Mouse (Mus musculus): ENCODE results near the gene Aqp3. TPM values are rescaled to one million over a fixed set of nuclear protein-coding genes. Genes with fewer than 3 reads are reported as not detected.

The Aqp3 gene
- polyA plus RNA-seq, 1 experiment from 2014 or later = 1.6 TPM

DNA sequence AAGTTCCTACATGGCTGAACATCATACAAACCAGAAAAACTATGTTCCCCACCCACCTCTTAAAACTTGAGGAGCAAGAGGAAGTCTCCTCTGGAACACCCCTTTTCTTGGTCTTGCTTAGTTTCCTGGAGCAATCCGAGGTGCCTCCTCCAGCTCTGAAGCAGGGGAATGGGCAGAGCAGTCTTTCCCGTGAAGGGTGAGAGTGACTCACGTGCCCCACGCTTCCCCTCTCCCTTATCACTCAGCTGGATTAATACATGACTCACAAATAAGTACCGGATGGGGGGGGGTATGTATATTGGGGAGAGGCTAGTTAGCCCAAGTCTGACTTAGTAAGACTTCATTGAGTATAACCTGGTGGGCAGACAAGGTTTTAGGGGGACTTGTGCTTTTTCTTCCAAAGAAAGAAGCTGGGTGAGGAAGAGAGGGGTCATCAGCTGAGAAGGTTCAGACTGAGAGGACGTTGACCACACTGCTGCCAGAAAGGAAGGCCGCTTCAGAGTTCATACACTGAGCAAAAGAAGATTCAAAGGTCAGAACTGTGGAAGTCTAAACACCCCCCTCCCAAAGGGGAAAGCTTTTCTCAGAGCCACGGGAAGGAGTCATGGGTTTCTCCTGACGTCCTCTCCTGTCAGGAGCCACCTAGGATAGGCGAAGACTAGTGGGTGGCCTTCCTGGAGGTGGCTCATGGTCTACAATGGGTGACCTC lies 10.9 kb upstream of the Aqp3 start:
- H3K27ac ChIP-seq (ENCODE audit: low read depth, low read length) = no peak overlapping the region
- no peaks in the 10 kb centered on the region for H3K9me3 ChIP-seq (ENCODE audit: control insufficient read depth, low read length)
- DNase-seq (ENCODE audit: low spot score, missing footprints) (peak; percentile 21), ATAC-seq (ENCODE audit: low FRiP score) (no peak)
- H3K36me3 ChIP-seq (ENCODE audit: control insufficient read depth, insufficient read depth, low read length) = no peaks in the 10 kb centered on the region
- no peaks in the 10 kb centered on the region for H3K27me3 ChIP-seq (ENCODE audit: control insufficient read depth, insufficient read depth, low read length)
- no peaks in the 10 kb centered on the region for H3K4me1 ChIP-seq (ENCODE audit: control insufficient read depth, insufficient read depth, low read length)
- H3K4me3 ChIP-seq (ENCODE audit: low read depth, low read length) = no peak overlapping the region
- no peak overlapping the region for H3K4me2 ChIP-seq
- H3K9ac ChIP-seq (ENCODE audit: low read length) = no peak overlapping the region
- WGBS = 85% methylated on average over 10 of the region's 10 CpGs

GRCm38 (mm10) chr4:41107440-41107839 lies 9.5 kb upstream of the Aqp3 start:
- 91% methylated on average over 4 of the region's 4 CpGs for WGBS

DNA sequence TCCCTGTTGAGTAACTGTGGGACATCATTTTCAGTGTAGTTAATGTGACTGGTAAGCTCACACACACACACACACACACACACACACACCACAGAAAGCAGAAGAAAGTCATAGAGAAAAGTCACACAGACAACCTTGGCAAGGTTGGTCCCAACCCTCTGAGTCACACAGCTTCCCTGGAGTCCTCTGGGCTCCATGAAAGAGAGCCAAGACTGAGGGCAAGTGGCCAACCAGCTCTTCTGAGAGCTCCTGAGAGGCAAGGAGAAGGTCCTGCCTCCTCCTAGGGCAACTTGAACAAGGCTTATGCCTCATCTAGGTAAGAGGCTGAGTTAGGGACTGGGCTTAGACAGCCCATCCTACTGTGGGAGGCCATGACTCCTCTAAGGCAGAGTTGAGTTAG lies 4.9 kb upstream of the Aqp3 start:
- DNase-seq (ENCODE audit: low spot score, missing footprints) = peak; percentile 49
- Histone ChIP-seq H3K4me3 (ENCODE audit: low read depth, low read length) (no peak overlapping the region), H3K36me3 (ENCODE audit: control insufficient read depth, insufficient read depth, low read length) (no peaks in the 10 kb centered on the region), H3K9me3 (ENCODE audit: control insufficient read depth, low read length) (no peaks in the 10 kb centered on the region), H3K9ac (ENCODE audit: low read length) (no peak overlapping the region), H3K27me3 (ENCODE audit: control insufficient read depth, insufficient read depth, low read length) (peaks cover 9% of the 10 kb centered on the region), H3K27ac (ENCODE audit: low read depth, low read length) (no peak overlapping the region), H3K4me1 (ENCODE audit: control insufficient read depth, insufficient read depth, low read length) (no peaks in the 10 kb centered on the region), H3K4me2 (no peak overlapping the region)
- ATAC-seq (ENCODE audit: low FRiP score) = no peak

More at GRCm38 (mm10) chr4:41107440-41107839, 9.5 kb upstream of the Aqp3 start:
- Histone ChIP-seq H3K9ac (ENCODE audit: low read length) (no peak overlapping the region), H3K27me3 (ENCODE audit: control insufficient read depth, insufficient read depth, low read length) (no peaks in the 10 kb centered on the region), H3K36me3 (ENCODE audit: control insufficient read depth, insufficient read depth, low read length) (no peaks in the 10 kb centered on the region), H3K4me3 (ENCODE audit: low read depth, low read length) (no peak overlapping the region), H3K27ac (ENCODE audit: low read depth, low read length) (no peak overlapping the region), H3K4me2 (no peak overlapping the region), H3K9me3 (ENCODE audit: control insufficient read depth, low read length) (no peaks in the 10 kb centered on the region), H3K4me1 (ENCODE audit: control insufficient read depth, insufficient read depth, low read length) (no peaks in the 10 kb centered on the region)
- no peak for DNase-seq (ENCODE audit: low spot score, missing footprints)
- ATAC-seq (ENCODE audit: low FRiP score) = no peak

GRCm38 (mm10) chr4:41100986-41101385 lies 3.0 kb upstream of the Aqp3 start:
- Histone ChIP-seq H3K4me1 (ENCODE audit: control insufficient read depth, insufficient read depth, low read length) (no peaks in the 10 kb centered on the region), H3K27ac (ENCODE audit: low read depth, low read length) (no peak overlapping the region), H3K9ac (ENCODE audit: low read length) (no peak overlapping the region), H3K4me3 (ENCODE audit: low read depth, low read length) (no peak overlapping the region), H3K9me3 (ENCODE audit: control insufficient read depth, low read length) (no peaks in the 10 kb centered on the region), H3K36me3 (ENCODE audit: control insufficient read depth, insufficient read depth, low read length) (no peaks in the 10 kb centered on the region), H3K27me3 (ENCODE audit: control insufficient read depth, insufficient read depth, low read length) (peaks cover 20% of the 10 kb centered on the region), H3K4me2 (no peak overlapping the region)
- 22% methylated on average over 1 of the region's 1 CpGs for WGBS
- DNase-seq (ENCODE audit: low spot score, missing footprints) = peak; percentile 28
- no peak for ATAC-seq (ENCODE audit: low FRiP score)

DNA sequence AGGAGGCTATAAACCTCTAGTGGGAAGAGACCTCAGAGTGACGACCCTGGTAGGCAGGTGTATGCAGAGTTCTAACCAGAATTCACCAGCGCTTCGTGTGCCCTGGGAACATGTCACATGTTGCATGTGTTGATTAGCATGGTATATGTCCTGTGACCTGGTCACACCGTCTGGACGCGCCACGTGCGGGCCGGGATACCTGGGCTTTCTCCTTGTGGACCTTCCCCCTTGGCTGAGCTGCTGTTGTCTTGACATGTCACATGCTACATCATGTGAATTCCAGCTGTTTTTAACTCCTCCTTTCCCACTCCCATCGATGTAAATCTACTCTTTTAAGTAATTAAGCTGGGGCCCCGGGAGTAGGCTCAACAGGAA lies 581 bp upstream of the Aqp3 start:
- H3K36me3 ChIP-seq (ENCODE audit: control insufficient read depth, insufficient read depth, low read length) = no peaks in the 10 kb centered on the region
- peak; percentile 84 for DNase-seq (ENCODE audit: low spot score, missing footprints)
- H3K9me3 ChIP-seq (ENCODE audit: control insufficient read depth, low read length) = no peaks in the 10 kb centered on the region
- peak overlapping the region; percentile 58; the same call in 1 of the 2 replicates for H3K9ac ChIP-seq (ENCODE audit: low read length)
- H3K27me3 ChIP-seq (ENCODE audit: control insufficient read depth, insufficient read depth, low read length) = peaks cover 20% of the 10 kb centered on the region
- WGBS = 21% methylated on average over 11 of the region's 11 CpGs
- H3K4me1 ChIP-seq (ENCODE audit: control insufficient read depth, insufficient read depth, low read length) = no peaks in the 10 kb centered on the region
- ATAC-seq (ENCODE audit: low FRiP score) = 0 out of 2 replicates have a peak, but pooled peaks have one; percentile 14
- peak overlapping the region; percentile 41 for H3K4me3 ChIP-seq (ENCODE audit: low read depth, low read length)
- peak overlapping the region; percentile 84 for H3K4me2 ChIP-seq
- no peak overlapping the region for H3K27ac ChIP-seq (ENCODE audit: low read depth, low read length)

- Histone ChIP-seq H3K9ac (ENCODE audit: low read length) (peak overlapping the region; percentile 58; the same call in 1 of the 2 replicates), H3K27me3 (ENCODE audit: control insufficient read depth, insufficient read depth, low read length) (peaks cover 20% of the 10 kb centered on the region), H3K36me3 (ENCODE audit: control insufficient read depth, insufficient read depth, low read length) (no peaks in the 10 kb centered on the region), H3K9me3 (ENCODE audit: control insufficient read depth, low read length) (no peaks in the 10 kb centered on the region), H3K4me1 (ENCODE audit: control insufficient read depth, insufficient read depth, low read length) (no peaks in the 10 kb centered on the region), H3K4me3 (ENCODE audit: low read depth, low read length) (no peak overlapping the region), H3K27ac (ENCODE audit: low read depth, low read length) (no peak overlapping the region), H3K4me2 (peak overlapping the region; percentile 84)
- DNase-seq (ENCODE audit: low spot score, missing footprints) (no peak), ATAC-seq (ENCODE audit: low FRiP score) (no peak)
- WGBS = 41% methylated on average over 13 of the region's 13 CpGs
Observed at GRCm38 (mm10) chr4:41097381-41097780, 602 bp downstream of the Aqp3 start.

DNA sequence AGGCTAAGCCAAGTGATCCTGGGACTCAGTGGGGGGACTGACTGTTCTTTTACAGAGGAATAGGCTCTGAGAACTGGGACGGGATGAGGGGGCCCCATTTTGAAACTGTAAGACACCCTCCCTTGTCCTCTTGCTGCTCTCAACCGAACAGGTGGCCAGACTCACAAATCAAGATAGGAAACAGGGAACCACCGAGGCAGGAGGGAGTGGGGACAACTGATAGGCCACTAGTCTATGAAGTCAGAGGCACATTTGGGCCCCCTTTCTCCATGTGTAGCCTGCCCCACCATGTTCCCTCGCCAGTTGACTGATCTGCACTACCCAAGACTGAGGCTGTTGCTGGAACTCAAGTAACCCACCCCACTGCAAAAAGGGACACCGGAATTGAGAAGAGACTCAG lies 1.2 kb downstream of the Aqp3 start:
- H3K4me2 ChIP-seq = no peak overlapping the region
- no peak for ATAC-seq (ENCODE audit: low FRiP score)
- H3K9me3 ChIP-seq (ENCODE audit: control insufficient read depth, low read length) = no peaks in the 10 kb centered on the region
- DNase-seq (ENCODE audit: low spot score, missing footprints) = peak; percentile 79
- no peaks in the 10 kb centered on the region for H3K4me1 ChIP-seq (ENCODE audit: control insufficient read depth, insufficient read depth, low read length)
- H3K36me3 ChIP-seq (ENCODE audit: control insufficient read depth, insufficient read depth, low read length) = no peaks in the 10 kb centered on the region
- H3K27me3 ChIP-seq (ENCODE audit: control insufficient read depth, insufficient read depth, low read length) = peaks cover 20% of the 10 kb centered on the region
- 78% methylated on average over 5 of the region's 5 CpGs for WGBS
- no peak overlapping the region for H3K4me3 ChIP-seq (ENCODE audit: low read depth, low read length)
- H3K9ac ChIP-seq (ENCODE audit: low read length) = no peak overlapping the region
- no peak overlapping the region for H3K27ac ChIP-seq (ENCODE audit: low read depth, low read length)

DNA sequence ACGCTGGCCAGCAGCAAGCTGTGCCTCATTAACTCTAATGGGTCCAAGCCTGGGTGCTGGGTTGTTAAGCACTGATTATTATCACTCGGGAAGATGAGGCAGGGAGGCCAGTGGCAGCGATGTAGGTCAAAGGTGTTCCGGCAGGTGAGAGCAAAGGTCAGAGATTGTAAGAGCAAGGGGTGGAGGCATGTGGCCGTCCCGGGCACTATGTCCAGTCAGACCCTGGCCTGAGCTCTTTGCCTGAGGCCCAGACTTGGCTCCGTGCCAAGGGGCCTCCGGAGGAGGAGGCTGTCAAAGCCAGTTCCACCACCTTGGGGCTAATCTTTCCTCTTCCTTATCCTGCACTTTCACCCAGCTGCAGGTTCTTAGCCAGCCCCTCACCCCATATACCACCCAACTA lies 1.8 kb downstream of the Aqp3 start:
- Histone ChIP-seq H3K9me3 (ENCODE audit: control insufficient read depth, low read length) (no peaks in the 10 kb centered on the region), H3K4me1 (ENCODE audit: control insufficient read depth, insufficient read depth, low read length) (no peaks in the 10 kb centered on the region), H3K4me2 (no peak overlapping the region), H3K27ac (ENCODE audit: low read depth, low read length) (no peak overlapping the region), H3K9ac (ENCODE audit: low read length) (no peak overlapping the region), H3K36me3 (ENCODE audit: control insufficient read depth, insufficient read depth, low read length) (no peaks in the 10 kb centered on the region), H3K27me3 (ENCODE audit: control insufficient read depth, insufficient read depth, low read length) (peaks cover 20% of the 10 kb centered on the region), H3K4me3 (ENCODE audit: low read depth, low read length) (no peak overlapping the region)
- WGBS = 83% methylated on average over 8 of the region's 8 CpGs
- ATAC-seq (ENCODE audit: low FRiP score) = no peak
- peak; percentile 82 for DNase-seq (ENCODE audit: low spot score, missing footprints)

DNA sequence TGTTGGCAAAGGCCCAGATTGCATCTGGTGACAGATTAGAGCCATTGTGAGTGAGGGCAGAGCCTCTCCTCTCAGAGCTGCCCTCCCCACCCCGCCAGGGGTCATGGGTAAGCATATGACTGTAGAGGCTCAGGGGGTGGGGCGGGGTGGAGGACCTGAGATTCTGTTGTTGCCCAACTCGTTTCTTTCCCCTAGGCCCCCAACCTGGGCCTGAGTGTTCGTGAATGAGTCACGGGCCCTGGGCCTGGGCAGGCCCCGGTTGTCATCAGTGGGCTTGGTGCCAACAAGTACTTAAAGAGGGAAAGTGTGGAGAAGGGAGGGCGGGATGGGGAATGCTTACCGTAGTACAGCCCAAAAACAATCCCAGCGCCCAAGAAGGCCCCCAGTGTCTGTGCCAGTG lies 3.6 kb downstream of the Aqp3 start:
- H3K9ac ChIP-seq (ENCODE audit: low read length) = no peak overlapping the region
- DNase-seq (ENCODE audit: low spot score, missing footprints) (peak; percentile 35), ATAC-seq (ENCODE audit: low FRiP score) (no peak)
- WGBS = 84% methylated on average over 9 of the region's 9 CpGs
- H3K9me3 ChIP-seq (ENCODE audit: control insufficient read depth, low read length) = no peaks in the 10 kb centered on the region
- no peak overlapping the region for H3K27ac ChIP-seq (ENCODE audit: low read depth, low read length)
- no peak overlapping the region for H3K4me3 ChIP-seq (ENCODE audit: low read depth, low read length)
- peaks cover 20% of the 10 kb centered on the region for H3K27me3 ChIP-seq (ENCODE audit: control insufficient read depth, insufficient read depth, low read length)
- no peaks in the 10 kb centered on the region for H3K4me1 ChIP-seq (ENCODE audit: control insufficient read depth, insufficient read depth, low read length)
- H3K36me3 ChIP-seq (ENCODE audit: control insufficient read depth, insufficient read depth, low read length) = no peaks in the 10 kb centered on the region
- no peak overlapping the region for H3K4me2 ChIP-seq
